Mouse (Mus musculus) left cerebral cortex, adult 9 months (tissue): ENCODE measurements around the gene Muc13.

ENCODE experiments used
- DNase-seq, 2 experiments: peaks; one replicate each; pipeline ENCODE4 v3.0.0; 2022; ENCODE audit warnings: low spot score in 2 of 2

The Muc13 gene

GRCm38 (mm10) chr16:33793846-33794791, at the start of gene Muc13:
Muc13 (plus strand) TSS chr16:33794037.
- no peak for DNase-seq

GRCm38 (mm10) chr16:33744622-33745419, 49.0 kb upstream of the Muc13 start:
- DNase-seq: peak in 1 of 2 experiments; percentile 56

DNA sequence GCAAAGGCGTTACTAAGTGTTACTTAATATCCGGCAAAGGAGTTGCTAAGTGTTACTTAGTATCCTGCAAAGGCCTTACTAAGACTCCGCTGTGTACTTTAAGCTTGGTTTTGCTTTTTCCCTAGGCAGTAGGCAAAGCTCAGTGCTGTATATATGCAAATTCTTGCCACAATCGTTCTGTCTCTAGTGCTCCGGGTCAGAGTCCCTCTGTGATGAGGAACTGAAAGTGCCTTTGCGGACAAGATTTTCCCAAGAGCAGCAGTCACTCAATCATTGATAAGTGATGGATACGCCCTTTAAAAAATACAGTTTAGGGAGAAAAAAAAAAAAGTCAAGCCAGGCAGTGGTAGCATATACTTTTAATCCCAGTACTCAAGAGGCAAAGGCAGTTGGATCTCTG, 48.4 kb upstream of the Muc13 start:
- no peak for DNase-seq

- DNase-seq: no peak
Measured at GRCm38 (mm10) chr16:33746074-33746676, 47.7 kb upstream of the Muc13 start.

DNA sequence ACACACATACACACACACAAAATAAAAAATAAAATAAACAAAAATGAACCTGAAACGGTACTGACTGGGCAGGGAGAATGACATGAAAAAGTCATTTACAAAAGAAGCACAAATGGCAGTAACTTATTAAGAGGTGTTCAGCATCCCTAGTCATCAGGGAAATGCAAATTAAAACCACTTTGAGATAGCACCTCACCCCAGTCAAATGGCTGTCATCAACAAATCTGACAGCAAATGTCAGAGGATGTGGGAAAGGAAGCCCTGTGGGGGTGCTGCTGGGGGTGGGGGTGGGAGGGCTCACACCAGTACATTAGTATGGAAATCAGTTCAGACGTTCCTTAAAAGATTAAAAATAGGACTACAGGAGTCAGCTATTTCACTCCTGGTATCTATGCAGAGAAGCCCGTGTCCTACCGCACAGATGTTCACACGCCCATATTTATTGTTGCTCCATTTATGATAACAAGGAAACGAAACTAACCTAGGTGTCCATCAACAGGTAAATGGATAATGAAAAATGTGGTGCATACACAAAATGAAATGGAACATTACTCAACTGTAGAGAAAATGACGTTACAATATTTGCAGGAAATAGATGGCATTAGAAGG, 46.4 kb upstream of the Muc13 start:
- DNase-seq: no peak

- no peak for DNase-seq
Measured at GRCm38 (mm10) chr16:33747994-33748393, 45.8 kb upstream of the Muc13 start.

- DNase-seq: no peak
Measured at GRCm38 (mm10) chr16:33751152-33751551, 42.7 kb upstream of the Muc13 start.

GRCm38 (mm10) chr16:33751590-33751989, 42.2 kb upstream of the Muc13 start:
- no peak for DNase-seq

DNA sequence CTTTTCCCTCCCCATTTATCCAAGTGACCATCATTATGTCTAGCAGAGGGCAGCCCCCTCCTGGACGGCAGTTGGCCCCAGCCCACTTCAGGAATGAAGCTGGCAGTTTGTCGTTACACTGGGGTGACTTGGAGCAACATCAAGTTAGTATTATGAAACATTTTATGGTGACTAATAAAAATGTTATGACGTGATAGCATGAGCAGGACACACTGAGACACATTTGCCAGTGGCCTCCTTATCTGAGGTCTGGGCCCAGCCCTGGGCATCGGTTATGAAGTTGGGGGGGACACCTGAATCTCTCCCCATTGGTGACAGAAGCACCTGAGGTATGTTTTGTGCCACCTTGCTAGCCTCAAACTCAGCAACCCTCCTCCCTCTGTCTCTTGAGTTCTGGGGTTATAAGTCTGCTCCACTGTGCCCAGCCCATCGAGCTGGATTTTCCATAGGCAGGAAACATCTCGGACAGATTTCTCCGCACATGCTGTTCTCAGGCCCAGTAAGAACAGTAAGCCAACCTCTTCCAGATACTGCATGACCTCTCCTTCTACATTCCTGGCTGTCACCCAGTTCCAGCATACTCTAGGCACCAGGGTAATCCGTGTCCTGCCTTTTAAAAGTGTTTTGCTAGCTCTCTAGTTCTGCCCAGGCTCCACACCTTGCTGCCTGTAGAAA, 40.8 kb upstream of the Muc13 start:
- no peak for DNase-seq

DNA sequence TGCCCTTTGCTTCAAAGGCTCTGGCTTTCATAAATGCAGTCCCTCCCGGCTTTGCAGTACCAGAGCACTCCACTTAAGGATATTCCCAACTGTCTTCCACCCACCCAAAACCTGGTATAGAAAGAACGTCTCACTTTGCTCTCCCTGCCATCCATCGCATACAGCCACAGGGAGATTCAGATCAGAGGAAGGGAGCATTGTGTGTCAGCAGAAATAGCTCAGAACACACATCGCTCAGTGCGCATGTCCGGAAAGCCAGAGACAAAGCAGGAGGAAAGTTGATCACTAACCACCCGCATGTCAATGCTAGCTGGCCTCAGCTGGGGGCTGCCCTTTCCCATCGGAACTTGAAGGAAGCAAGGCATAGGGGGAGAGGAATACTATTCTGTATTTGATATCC, 38.5 kb upstream of the Muc13 start:
- DNase-seq: no peak

- no peak for DNase-seq
Measured at GRCm38 (mm10) chr16:33755961-33756360, 37.9 kb upstream of the Muc13 start.

DNA sequence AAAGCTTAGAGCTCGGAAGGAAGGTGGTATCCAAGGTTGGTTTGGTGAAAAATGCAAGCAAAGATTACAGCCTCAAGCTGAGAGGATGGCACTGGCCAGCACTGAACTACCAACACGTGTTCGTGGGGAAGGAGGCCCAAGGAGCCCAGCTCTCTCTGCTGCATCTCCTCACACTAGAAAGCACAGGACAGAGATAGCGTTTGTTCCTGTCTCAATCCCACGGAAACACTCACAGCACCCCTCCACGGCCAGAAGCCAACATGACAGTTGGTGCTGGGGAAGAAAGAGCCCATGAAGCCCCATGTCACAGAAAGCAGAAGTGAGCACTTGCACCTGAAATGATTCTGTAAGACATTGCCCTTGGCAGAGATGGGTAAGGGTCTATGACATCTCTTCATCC, 37.4 kb upstream of the Muc13 start:
- DNase-seq: no peak

- no peak for DNase-seq
Measured at GRCm38 (mm10) chr16:33759207-33759606, 34.6 kb upstream of the Muc13 start.

- DNase-seq: no peak
Measured at GRCm38 (mm10) chr16:33760542-33760941, 33.3 kb upstream of the Muc13 start.

DNA sequence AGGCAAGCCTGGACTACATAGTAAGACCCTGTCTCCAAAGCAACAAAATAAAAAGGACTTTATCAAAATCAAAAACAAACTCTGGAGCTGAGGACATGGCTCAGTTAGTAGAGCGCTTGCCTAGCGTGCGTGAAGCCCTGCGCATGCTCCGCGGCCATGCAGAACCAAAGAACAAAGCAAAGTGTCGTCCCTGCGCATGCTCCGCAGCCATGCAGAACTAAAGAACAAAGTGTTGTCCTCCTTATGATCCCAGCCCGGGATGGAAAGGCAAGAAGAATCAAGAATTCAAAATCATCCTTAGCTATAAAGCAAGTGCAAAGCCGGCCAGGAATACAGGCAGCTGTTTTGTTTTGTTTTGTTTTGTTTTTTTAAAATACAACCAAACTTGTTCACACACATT, 32.8 kb upstream of the Muc13 start:
- DNase-seq: no peak

DNA sequence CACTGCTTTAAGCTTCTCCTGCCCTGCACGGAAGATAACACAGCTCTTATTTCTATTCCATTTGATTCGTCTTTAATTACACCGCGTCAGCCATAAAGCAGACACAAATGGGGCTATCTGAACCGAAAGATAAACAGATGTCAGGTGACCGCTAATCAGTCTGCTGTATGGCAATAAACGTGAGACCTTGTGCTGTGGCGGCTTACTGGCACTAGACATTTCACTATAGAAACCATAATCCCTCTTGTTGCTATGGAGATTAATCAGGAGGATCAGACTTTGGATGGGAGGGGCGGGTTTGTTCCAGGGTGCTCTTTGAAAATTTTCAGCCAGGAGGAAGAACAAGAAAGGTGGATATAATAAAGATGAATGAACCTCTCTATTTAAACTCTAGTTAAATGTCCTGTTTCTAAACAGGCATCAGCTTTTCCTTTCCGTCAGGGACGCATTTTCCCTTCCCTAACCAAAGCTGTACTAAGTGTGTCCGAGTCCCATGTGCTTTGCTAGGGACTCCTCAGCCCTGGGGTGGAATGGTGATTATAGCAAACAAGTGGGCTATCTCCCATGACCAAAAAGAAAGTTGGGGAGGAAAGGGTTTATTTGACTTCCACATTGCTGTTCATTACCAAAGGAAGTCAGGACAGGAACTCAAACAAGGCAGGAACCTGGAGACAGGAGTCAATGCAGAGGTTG, 29.2 kb upstream of the Muc13 start:
- no peak for DNase-seq

DNA sequence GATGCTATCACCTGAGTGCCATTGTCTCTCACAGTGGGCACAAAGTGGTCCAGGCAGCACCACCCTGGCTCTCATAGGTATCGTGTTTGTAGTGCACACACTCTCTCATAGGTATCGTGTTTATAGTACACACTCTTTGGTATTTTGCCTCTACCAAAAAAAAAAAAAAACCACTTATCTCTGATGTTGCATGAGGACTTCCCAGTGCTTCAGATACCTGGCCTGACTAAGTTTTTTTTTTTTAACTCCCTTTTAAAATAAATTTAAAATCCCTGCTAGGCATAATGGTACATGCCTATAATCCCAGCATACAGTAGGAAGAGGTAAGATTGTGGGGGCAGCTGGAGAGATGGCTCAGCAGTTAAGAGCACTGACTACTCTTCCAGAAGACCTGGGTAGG, 28.4 kb upstream of the Muc13 start:
- no peak for DNase-seq

GRCm38 (mm10) chr16:33766309-33766708, 27.5 kb upstream of the Muc13 start:
- no peak for DNase-seq

DNA sequence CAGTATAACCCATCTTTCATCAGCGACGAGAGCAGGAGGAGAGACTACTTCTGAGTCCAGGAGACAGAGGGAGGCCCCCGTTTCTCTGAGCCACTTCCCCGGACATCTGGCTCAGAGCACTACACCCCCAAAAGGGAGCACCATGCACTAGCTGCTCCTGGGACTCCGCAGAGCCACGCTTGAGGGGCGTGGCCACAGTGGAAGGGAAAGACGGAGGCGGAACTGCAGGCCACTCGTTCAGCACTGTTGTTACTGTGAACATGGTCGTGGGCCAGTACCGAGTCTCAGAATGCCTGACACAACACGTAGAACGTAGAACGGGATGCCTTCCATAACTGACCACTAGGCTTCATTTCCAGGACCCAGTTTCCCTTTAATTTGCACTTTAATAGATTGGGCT, 27.1 kb upstream of the Muc13 start:
- DNase-seq: no peak

DNA sequence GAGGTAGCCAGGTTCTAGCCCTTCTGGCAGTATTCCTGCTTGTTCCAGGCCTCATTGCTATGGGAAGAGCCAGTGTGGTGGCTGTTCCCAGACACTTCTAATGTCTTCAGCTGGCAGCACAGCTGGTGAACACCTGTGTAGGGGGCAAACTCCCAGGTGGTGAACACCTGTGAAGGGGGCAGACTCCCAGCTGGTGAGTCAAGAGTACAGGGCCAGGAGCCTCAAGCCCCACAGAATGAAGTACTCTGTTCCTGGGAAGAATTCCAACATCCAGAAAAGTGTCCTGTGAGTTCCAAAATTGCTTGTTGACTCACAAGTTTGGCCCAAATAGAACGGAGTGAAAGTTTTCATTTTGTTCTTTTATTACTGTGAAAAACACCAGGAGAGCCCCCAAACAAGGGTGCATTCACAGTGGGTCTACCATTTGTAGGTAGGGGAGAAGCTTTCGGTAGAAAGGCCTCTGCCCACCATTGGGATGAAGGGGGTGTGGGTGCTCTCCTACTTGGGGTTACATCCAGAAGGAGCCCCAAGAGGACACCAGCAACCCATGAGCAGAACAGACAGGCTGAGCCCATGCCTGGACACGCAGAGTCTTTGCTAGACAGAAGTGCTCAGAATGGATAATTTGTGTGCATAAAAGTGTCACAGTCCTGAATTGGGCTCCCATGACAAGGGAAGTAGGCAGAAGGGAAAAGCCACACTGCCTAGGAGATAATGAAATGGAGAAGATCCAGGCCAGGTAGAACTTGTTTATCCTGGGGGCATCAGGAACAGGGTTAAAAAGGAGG, 25.2 kb upstream of the Muc13 start:
- no peak for DNase-seq
